Mouse (Mus musculus): ENCODE measurements around the gene Pou2f3.

GRCm38 (mm10) chr9:43107555-43107954, 102.6 kb downstream of the Pou2f3 start:
- no peak for TF ChIP-seq POLR2A (IDR thresholded peaks at IDR 0.05; ENCODE audit: borderline replicate concordance, extremely low read depth, low read depth, low read length)
- no peak for TF ChIP-seq CTCF (IDR thresholded peaks at IDR 0.05; ENCODE audit: insufficient read depth, low read length)
